Mouse (Mus musculus) cerebellum, adult 11-12 months (tissue): ENCODE data around the gene Rplp2.
A peak's percentile ranks its signal among the peaks of the same experiment; 100 is the strongest.
"Not testable (repeated sequence)": the region's sequence is repeated elsewhere in the genome, so short reads cannot be mapped to it uniquely, and the experiment has no call there.

Experiments
- DNase-seq: peaks from one replicate; pipeline ENCODE4 v3.0.0; 2022

Gene Rplp2

GRCm38 (mm10) chr7:141447110-141447991, at the start of gene Rplp2:
Gene Rplp2 (plus strand): TSS chr7:141447370.
- DNase-seq: peak; percentile 92

DNA sequence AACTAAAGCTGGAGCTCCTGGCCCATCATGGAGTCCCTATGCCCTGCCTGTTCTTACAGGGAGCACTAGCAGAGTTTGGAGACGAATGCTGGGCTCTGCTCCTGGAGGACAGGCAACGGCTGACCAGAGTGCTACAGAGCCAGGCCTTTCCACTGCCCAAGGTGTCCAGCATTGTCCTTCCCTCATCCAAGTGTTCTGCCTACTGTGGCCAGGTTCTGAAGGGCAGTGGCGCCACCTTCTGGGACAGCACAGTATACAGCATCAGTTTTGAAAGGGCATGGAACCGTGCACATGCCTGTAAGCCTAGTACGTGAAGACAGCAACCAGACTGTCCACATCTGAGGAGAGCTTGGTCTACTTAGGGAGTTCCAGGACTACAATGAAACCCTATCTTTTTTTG, 43.9 kb upstream of the Rplp2 start:
- peak; percentile 61 for DNase-seq

DNA sequence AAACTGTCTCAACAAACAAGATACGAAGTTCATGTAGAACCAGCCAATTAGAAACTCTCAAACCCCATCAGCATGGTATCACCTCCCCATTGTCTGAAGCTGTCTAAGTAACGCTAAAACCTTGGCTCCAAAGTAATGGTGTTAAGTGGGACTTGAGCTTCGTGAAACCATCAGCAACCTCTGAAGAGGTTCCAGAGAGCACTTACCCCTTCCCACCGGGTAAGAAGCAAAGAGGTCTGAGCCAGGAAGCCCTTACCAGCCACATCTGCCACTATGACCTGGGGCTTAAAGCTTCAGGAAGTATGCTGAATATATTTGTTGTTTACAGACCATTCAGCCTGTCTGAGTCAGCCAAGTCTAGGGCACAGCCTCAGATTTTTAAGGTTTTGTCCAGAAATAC, 41.7 kb upstream of the Rplp2 start:
- DNase-seq: no peak

- DNase-seq: not testable (repeated sequence)
These were observed 39.5 kb upstream of the Rplp2 start for GRCm38 (mm10) chr7:141407670-141408069.

- peak; percentile 94 for DNase-seq
These were observed 38.3 kb upstream of the Rplp2 start for GRCm38 (mm10) chr7:141408833-141409232.

- no peak for DNase-seq
These were observed 36.5 kb upstream of the Rplp2 start for GRCm38 (mm10) chr7:141410631-141411030.

DNA sequence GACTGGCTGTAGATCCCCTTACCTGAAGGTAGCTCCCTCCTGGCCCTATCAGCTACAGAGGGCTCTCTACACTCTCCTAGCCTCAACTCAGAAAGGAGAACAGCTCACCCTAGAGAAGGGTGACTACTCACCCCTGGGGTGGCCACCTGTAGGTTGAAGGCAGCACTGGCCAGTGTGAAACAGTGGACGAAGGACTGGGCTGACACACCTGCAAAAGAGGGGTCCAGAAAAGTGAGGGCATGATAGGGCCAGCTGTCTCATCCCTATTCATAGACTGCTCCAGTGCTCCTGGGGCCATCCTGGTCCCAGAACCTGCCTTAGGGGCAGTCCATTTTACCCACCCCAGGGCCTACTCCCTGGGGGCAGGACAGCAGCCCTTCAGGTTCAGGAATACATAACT, 35.5 kb upstream of the Rplp2 start:
- no peak for DNase-seq

- peak; percentile 68 for DNase-seq
These were observed 33.8 kb upstream of the Rplp2 start for GRCm38 (mm10) chr7:141413331-141413730.

- DNase-seq: peak; percentile 98
These were observed 33.2 kb upstream of the Rplp2 start, which contains the start of gene Gatd1 for GRCm38 (mm10) chr7:141413809-141414584. Gene Gatd1 (minus strand): TSS chr7:141414136.

DNA sequence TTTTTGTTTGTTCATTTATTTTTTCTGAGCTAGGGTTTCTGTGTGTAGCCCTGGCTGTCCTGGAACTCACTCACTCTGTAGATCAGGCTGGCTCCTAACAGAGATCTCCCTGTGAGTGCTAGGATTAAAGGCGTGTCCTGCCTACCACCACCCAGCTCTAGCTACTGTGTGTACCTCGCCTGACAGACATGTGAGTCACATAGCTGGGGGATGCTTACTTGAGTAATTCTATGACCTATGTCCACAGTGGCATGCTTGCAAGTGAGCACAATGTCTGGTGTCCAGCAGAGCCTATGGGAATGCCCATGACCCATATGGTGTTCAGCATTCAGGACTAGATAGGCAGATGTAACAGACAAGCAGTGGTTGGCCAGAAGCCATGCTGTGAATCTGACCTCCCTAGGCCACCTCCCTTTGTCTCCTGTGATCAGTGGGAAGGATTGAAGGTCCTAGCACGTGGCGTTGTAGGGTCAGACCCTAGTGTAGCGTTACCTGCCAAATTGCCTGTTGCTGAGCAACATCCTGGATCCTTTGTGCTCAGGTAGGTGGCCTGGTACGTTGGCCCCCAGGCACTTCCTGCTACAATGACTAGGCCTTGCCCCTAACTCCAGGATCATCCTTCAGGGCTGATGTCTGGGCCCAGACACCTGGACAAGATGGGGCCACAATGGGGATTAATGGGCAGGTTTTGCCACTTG, 30.9 kb upstream of the Rplp2 start:
- peak; percentile 55 for DNase-seq

DNA sequence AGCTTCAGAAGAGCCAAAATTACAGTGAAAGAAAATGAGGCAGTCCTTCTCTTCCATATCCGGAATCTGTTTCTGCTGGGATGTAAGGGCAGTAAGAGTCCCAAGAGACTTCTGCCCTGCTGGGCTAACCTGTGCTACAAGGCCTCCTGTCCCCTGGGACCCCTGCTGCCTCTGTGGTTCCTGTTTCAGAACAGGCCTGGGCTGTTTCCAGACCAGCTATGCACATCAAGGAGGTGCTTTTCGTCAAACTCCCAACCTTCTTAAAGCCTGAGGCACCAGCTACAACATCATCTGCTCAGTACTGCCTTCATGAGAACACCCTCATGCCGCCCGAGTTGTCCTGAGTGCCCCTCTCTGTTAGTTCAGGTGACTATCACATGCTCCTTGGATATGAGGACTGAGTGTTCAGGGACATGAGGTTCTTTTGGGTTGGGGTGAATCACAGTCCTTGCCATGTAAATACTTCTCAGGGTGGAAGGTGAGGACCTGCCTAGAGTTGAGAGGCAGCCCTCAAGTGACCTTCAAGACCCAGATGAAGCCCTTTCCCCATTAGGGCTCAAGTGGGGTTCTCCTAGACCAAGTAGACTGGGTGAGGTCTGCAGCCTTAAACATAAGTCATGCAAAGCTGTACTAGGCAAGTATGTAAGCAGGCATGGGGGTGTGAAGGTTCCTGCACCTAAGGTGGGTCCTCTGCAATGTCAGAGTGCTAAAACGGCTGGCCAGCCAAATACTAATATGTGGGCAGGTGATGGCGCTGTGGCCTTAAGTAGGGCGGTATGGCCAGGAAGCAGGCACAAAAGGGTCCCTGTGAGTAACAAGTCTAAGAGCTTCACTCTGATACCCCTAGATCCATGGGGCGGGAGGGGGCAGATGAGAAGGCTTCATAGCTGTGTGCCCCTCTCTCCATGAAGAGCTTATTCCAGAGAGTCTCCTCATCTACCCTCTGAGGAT, 29.2 kb upstream of the Rplp2 start:
- DNase-seq: no peak

DNA sequence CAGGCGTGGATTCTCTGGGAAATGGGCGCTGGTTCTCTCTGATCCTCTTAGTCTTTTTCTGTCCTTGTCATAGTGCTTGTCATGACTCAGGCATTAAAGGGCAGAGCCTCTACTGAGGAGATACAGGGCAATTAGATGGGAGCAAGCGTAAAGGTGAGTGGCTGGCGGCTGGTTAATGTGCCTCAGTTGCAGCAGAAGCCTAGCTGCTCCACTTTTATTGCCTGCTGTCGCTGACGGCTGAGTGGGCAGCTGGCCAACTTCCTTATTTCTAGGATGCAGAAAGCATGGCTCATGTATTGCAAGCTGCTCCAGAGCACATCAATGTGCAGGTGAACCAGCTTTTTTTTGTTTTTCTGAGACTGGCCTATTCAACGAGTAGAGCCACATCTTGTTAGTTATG, 28.2 kb upstream of the Rplp2 start:
- DNase-seq: no peak

- DNase-seq: no peak
These were observed 27.0 kb upstream of the Rplp2 start for GRCm38 (mm10) chr7:141420030-141420702.

DNA sequence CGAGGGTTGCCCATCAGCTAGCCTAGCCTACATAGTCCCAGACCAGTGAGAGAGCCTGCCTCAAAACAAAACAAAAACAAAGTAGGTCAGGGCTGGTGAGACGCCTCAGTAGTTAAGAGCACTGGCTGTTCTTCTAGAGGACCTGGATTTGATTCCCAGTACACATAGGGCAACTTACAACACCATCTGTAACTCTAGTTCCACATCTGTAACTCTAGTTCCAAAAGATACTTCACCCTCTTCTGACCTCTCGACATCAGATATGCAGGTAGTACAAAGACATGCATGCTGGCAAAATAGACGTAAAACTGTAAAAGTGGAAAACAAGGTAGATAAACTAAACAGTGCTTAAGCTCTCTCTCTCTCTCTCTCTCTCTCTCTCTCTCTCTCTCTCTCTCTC, 23.4 kb upstream of the Rplp2 start:
- DNase-seq: no peak

- DNase-seq: peak; percentile 51
These were observed 20.0 kb upstream of the Rplp2 start for GRCm38 (mm10) chr7:141426948-141427730.

- peak; percentile 64 for DNase-seq
These were observed 18.5 kb upstream of the Rplp2 start for GRCm38 (mm10) chr7:141428701-141429100.

DNA sequence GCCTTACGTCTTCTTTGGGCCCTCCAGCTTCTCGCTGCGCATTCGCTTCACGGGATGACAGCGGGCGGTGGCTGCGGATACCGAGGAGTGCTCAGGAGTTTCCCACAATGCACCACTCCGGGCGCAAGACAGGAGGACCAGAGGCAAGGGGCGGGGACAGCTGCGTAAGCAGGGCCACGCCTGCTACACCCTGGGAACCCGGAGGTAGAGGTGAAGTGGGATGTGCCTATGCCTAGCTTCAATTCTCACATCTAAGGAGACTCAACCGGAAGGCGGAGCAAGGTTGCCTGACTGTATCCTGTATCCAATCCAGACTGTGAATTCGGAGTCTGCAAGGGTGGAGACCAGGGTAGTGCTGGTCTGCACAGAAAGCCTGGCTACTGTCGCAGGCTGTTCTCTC, 17.9 kb upstream of the Rplp2 start, which contains the start of gene Cend1:
TSS of gene Cend1 (minus strand) at position 182 of the 400 bp plus-strand sequence.
- peak; percentile 95 for DNase-seq

DNA sequence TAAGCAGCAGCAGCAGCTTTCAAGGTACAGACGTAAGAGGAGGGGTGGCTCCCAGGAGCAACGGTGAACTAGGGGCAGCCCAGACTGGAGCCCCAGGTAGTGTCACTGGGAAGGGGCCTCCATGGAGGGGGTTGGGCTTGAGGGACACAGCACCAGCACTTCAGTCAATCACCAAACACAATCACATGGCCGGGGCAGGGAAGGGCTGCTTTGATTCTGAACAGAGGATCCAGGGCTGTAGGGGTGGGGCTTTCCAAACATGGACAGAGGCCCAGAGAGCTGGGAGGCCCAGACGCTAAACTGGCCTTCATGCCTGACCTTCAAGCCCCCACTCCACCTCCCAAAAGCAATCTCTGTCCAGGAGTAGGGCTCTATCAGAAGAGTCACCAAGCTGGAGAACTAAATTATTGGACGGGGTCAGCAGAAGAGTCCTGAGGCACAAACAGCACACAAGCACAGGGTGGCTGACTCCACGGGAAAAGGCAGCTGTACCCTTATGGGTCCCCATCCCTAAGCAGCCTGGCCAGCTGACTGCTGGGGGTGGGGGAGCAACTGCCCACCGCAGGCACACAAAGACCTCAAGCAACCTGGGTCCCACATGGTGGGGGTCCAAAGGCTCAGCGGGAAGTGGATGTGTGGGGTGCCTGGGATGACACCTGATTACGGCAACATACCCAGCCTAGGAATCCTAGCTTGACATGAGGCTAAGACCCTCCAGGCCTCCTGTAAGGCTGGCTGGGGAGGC, 17.2 kb upstream of the Rplp2 start:
- peak; percentile 77 for DNase-seq

DNA sequence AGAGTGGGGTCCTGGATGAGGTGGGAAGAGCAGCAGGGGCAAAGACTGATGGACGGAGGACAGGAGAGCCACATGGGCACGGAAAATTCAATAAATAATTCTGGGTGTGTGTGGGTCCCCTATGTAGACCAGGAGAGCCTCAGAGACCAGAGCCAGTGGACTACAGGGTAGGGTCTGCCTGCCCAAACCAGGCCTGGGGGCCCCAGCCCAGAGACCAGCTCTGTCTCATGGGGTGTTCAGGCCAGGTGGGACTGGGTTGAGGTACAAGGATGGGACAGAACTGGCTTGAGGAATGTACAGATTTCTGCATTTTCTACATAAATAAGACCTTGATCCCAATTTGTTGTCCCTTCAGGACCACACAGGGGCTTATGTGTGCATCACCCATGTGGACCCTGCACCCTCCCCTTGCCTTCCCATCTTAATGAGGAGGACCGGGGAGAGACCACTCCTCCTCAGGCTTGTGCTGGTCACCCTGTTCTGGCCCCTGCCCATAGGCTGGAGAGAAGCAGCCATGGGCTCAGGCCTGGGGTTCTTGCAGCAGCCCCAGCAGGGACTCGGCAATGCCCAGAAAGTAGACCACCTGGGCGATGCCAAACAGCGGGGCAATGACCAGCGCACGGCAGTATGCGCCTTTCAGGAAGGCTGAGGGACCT, 16.5 kb upstream of the Rplp2 start:
- DNase-seq: peak; percentile 71
